Mouse (Mus musculus) cerebellum, adult (tissue): ENCODE measurements at regions not wholly inside any gene's neighbourhood (a gene's known extent, or its start where the extent isn't known, plus 50 kb on each side); places are given as distances from the start of the nearest gene placed in this dataset.

ENCODE experiments used
- ATAC-seq: cut with Nextera tagmentation; 2 replicates; pipeline ENCODE4 v1.9.2; 2017; ENCODE audit warnings: mild to moderate bottlenecking, moderate library complexity, mixed read lengths; ENCODE audit not compliant: insufficient number of reproducible peaks, low FRiP score, low TSS enrichment

DNA sequence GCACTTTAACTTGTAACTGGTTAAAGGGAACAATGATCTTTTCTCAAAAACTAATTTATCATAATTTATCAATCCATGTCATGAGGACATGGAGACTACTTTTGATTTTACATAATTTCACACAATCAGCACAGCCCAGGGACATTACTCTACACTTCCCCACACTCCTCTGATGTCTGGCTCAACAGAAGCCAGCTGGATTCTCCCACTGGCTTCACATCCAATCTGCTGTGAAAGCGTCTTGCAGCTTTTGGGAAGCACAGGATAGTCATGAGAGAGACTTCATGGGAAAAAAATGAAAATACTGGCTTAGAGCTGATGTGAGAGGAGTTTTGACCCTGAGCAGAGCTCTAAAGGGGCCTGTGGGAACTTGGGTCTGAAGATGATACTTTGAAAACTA, 61.7 kb upstream of the Hrasls start:
- ATAC-seq = no peak

DNA sequence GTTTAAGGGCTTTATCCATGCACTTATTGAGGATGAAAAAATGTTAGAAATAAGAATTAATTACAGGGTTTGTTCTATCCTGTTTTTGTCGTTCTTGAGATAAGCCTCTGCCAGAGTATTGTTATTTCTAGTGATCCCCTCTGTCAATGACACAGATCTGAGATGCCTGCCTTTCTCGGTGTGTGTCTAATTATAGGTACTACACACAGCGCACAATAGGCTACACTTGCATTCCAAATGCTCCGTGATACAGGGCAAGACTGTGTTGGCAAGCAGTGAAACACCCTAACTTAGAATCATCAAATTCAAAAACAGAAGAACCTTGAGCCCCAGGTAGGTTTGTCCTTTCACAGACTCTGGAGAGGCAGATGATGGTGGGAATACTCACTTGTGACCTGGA, 90.3 kb upstream of the Hrasls start:
- ATAC-seq = no peak

DNA sequence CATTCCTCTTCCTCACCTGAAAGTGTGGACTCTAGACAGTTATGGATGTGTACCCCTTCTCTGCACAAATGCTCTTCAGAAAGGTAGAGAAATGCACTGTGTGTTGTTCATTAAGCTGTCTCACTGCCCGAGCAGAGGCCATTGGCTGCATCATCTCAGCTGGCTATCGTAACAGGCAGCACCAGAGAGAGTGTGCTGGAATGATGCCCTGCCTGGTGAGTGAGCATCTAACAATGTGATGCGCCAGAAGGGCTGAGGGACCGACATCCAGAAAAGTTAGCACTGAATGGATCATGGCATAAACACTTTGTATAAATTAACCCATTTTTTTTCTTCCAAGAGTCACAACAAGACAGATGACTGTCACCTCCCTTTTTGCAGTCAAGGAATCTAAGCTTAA, 112.7 kb upstream of the Hrasls start:
- ATAC-seq = no peak

DNA sequence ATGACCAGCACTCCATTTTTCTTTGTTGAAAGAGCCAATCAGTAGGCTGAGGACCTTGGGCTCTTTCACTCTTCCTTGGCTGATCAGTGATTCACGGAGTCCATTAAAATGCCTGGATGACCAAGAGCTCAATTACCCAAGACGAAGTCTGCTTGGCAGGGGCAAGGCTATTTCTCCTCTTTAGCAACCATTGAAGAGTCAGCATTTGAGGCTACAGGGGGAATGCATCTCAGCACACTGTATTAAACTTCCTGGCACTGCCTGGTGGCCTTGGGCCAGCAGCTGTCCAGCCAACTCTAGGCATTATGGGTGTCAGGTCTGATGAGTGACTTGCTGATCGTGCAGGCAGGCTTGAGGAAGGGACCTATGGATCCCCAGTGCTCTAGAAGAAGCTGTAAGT, 136.5 kb upstream of the Mb21d2 start:
- no peak for ATAC-seq

DNA sequence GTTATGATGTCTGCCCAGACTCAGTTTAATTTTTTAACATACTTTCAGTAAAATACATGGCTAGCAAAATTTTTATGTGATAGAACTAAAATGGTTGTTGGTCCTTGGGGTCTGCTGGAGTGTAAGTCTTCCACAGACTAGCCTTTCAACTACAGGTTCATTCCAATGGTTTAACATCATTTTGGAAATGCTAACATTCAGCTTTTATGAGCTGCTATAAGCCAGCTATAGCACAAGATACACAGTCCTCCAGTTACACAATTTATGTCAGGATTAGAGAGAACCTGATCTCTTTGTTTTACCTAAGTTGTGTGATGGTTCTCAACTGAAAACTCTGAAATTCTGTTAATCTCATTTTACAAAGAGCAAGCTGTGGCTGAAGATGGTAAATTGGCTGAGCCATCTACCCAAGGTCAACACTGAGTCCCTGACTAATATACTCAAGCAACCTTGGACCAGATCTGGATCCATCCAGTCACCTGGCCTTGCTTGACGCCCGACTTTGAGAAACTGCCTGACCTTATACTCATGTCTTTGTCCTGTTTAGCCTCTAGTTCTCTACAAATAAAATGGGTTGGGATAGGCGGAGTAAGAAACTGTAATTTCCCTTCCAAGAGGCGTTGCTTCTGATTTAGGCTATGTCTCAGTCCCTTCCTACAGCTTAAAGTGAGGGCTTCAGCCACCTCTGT, 135.8 kb upstream of the Mb21d2 start:
- no peak for ATAC-seq

DNA sequence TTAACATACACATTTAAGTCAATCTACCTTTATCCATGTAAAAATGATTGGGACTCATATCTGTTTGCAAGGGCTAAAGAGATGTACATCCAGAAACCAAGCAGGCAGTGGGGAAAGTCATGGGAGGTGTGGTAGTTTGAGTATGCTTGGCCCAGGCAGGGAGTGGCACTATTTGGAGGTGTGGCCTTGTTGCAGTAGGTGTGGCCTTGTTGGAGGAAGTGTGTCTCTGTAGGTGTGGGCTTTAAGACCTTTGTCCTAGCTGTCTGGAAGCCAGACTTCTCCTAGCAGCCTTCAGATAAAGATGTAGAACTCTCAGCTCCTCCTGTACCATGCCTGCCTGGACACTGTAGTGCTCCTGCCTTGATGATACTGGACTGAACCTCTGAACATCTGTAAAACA, 133.9 kb upstream of the Mb21d2 start:
- no peak for ATAC-seq

DNA sequence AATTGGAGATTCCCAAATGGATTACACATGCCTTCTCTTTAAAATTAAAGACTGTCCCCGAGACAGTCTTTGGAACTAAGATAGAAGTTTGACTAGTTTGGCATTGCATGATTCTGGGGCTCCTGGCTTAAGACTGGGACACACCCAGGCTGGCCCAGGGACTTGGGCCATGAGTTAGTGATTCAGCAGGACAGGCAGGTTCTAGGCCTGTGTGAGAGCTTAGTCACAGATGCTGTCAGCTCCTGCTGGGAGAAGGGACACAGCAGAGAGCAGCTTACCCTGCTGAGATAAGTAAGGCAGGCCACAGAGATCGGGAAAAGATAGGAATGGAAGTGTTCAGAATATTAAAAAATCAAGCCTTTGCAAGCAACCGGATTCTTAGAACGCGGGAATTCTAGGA, 127.6 kb upstream of the Mb21d2 start:
- ATAC-seq = no peak

DNA sequence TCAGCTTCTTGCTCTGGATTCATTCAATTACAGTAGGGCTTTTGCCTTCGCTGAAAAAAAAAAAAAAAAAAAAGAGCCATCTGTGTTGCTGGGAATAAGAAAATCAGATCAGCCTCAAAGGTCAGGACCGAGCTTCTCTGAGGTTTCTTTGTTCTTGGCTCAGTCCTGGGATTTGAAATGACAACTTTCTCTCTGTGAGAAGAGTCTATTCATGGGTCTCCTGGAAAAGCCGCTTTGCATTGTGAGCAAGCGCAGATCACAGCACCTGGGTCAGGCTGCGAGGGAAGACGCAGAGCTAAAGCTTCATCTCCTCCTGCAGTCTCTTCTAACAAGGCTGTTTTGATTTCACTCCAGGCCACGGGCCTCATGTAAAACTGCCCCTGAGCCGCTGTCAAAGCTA, 125.0 kb upstream of the Mb21d2 start:
- no peak for ATAC-seq

DNA sequence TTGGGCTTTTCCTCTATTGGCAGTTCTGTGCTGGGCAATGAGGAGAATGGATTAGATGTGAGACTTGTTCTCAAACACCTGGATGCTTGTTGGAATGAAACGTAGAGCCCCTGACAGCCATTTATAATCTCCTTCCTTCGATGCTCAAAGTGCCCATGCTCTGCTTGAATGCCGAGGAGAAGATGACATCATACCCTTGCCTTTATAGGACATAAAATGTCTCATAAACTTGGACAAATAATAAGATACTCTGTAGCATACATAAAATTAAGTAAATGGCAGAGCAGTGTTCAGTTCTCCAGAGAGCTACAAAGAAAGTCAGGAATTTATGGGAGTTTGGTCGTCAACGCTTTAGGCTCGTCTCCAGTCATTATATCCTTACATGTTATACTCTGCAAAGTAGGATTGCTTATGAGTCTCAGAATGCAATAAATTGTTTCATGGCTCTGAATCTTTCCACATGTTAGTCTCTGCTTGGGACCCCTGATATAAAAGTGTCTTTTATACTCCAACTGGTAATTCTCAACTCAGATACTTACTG, 117.0 kb upstream of the Mb21d2 start:
- no peak for ATAC-seq

DNA sequence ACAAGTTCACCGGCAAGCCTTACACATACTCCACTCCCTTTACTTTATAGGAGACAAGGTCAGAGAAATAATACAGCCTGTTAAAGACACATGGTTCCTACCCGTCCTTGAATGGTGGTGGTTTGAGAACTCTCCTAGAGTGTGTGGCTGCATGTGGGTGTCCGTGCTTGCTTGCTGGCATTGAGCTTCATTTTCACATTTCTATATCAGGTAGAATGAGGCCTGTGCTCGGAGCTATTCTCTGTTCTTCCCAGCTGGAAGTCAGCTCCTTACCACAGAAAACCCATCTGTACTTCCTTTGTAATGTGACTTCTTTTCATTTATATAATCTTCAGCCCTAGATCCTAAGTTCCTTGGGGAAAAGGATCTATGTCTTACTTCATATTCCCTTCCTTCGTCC, 106.0 kb upstream of the Mb21d2 start:
- no peak for ATAC-seq

DNA sequence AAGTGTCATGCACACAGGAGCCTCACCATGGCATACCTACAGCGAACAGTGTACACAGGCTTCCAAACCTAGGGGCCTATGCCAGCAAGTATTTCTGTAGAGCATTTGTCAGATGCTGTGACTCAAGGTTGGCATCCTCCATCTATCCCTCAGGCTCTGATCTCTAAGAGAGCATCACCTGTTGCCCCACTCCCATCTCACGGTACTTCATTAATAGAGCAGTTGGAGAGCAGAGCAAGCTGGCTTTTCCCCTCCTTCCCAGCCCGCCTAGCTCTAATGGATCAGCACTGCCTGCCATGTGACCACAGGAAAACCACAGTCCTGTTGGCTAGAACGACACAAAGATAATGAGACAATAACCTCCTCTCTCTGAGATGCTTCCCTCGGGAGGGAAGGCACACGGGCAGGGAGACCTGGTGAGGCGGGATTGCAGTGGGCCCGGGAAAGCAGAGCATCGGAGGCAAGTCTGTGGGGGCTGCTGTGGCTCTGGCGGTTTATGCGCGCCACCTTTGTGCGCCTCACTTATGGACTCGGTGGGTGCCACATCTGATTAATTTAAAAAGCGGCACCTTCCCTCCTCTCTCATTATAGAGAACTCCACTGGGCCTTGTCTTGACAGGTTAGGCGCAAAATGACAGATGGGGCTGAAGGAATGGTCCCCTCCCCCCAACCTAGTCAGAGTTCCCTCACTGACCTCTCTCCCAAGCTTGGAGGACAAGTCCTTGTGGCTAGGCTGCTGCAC, 104.8 kb upstream of the Mb21d2 start:
- peak; percentile 50 for ATAC-seq

DNA sequence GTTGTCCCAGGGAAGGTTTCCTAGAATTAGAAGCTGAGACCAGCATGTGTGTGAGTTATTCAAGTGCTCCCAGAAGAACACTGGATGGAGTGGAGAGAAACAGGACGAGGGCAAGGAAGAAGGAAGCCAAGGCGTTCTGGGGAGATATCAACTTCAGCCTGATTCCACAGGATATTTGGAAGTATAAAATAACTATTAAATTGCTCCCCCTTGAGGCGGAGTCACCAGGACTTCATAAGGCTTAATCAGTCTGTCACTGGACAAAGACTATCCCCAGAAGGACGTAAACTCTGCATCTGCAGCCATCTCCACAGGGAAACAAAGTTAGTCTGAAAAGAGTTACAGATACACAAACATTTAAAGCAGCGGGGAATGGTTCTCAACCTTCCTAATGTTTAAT, 103.9 kb upstream of the Mb21d2 start:
- peak; percentile 50 for ATAC-seq

DNA sequence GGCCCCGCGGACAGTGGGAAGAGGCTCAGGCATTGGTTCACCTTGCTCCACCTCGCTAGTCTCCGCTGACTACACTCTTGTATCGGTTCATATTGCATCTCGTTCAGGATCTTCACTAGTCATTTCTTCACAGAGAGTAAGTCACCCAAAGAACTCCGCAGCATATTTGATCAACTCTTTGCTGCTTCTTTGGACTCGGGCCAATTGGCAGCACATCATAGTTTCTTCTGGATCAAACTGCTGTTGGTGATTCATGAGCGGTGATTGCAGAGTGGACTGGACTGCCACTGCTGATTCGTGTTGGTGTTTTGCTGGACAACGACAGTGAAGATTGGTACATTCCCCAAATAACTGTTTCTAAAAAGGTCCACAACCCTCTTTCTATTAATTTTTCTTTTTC, 98.4 kb upstream of the Mb21d2 start:
- ATAC-seq = no peak

DNA sequence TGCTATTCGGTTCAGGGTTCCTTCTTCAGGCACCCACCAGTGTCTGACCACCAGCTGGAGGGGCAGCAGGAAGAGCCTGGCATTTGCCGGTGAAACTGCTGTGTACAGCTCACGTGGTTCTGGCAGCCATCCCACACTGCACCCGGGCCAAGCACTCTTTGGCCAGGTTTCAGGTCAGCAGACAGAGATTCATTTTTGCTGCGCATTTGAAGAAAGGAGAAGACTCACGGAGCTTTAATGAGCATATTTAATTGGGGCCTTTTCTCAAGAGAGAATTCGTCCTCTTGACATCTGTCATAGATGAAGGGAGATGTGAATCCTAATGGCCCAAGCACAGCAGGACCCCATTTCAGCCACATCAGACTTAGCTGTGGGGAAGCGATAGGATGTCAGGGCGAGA, 71.8 kb upstream of the Mb21d2 start:
- ATAC-seq = peak; percentile 82

DNA sequence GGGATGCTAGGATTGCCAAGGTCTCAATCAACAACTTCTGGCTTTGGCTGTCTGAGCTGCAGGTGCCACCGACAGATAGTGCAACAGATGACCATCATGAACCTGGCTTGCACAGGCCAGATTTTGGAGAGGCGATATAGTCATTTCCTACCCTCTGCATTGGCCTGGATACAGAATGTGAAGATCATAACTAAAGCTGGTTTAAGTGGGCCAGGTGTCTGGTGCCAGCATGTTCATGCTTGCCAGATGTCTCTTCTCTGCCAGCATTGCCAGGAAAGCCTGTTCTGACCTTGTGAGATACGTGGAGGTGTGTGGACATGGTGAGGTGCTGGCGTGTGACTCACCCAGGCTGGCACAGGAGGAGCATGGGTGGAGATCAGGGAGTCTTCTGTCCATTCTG, 70.2 kb upstream of the Mb21d2 start:
- ATAC-seq = peak; percentile 51

DNA sequence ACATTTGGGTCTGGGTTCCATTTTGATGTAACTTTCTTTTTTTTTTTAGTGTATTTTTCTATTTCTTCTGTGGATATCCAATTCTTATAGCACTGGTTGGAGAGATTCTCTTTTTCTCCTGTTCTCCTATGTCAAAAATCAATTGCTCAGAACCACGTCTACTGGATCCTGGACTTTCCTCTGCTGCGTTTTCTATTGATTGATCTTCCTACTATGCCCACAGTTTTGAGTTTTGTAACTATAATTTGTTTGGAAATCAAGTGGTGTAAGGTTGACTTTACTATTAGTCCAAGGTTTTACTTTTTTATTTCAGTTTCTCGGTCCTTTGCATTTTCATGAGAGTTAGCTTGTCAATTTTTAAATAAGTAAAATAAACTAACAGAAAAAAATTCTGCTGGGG, 67.2 kb upstream of the Mb21d2 start:
- no peak for ATAC-seq

DNA sequence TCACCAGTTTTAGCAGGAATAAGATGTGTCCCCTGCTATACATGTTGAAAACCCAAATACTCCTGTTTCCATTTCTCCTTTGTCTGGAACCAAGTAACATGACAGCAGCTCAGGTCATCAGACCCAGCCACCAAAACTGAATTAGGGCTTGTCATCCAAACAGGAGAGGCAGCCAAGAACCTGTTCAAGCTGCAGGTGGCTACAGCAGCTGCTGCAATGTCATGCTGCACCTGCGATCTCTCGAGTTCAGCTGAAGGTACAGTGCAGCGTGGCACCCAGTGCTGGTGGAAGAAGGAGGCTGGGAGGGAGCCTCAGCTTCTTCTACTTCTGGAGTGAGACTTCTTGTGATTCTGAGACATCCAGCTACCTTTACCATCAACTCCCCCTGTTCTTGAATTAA, 61.2 kb upstream of the Mb21d2 start:
- peak; percentile 74 for ATAC-seq

DNA sequence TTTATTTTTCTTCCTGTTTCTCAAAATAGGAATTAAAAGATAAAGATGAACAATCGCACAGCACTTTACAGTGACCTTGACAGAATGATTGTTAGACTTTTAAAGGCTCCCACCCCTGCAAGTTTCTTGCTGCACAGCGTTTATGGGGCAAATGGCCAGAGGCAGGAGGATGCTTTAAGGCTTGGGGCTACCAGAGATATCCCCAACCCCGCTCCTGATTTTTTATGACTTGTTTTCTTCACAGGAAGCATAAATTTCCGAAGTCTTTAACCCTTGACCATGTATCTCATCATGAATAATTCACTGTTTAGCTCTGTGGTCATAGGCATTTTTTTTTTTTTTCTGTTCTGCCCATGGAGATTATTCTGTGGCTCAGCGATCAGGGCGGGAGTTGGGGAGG, 55.5 kb upstream of the Mb21d2 start:
- ATAC-seq = no peak

DNA sequence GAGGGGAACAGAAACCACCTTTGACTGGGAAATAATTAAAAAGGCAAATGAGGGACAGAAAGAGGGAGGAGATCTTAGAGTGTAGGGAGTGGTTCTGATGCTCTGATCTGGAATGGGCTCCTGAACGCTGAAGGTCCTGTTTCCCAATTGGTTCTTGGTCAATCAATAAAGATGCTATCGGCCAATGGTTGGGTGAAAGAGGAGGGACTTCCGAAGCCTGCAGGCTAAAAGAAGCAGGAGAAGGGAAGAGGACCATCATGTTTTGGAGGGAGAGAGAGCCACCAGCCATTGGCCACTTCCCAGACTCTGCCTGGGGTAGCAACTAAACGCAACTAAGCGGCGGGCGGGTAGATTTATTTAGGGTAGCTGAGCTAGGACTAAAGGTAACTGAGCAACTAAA, 53.4 kb upstream of the Mb21d2 start:
- no peak for ATAC-seq
